Mouse (Mus musculus): ENCODE results near the gene Olfr516.

DNA sequence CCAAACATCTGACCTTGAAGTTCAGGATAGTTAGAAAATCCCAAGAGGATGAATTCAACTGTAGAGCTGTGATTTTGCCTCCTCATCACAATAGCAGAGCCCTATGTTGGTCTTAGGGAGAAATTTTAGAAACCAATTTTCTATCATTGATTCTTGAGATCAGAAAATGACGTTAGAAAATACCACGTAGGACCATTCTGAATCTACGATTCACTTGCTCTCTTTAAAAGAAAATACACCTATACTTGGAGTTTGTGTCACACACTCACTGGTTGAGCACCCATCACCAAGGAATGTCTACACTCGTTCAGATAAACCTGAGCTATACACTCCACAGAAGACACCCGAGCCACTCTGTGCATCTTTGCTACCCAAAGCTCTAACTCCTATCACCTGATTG, 44.0 kb upstream of the Olfr516 start, which contains the start of gene Olfr519:
- TF ChIP-seq EP300 (IDR thresholded peaks at IDR 0.05; ENCODE audit: insufficient read depth, low read depth, low read length) (no peak), CTCF (IDR thresholded peaks at IDR 0.05; ENCODE audit: low read depth, low read length) (no peak)
